Mouse (Mus musculus) heart, adult 2 months (tissue): ENCODE measurements around the gene Dlx5.

Experiments
- CTCF ChIP-seq: fragments of 200-600 bp; IDR thresholded peaks from 2 replicates; pipeline ENCODE4 v1.8.1; 2022; ENCODE audit warnings: antibody characterized with exemption, mild to moderate bottlenecking, moderate library complexity
- EP300 ChIP-seq: fragments of 200-500 bp; IDR thresholded peaks from 2 replicates; pipeline ENCODE4 v1.6.1; 2011; ENCODE audit warnings: low read depth, low read length, control low read depth; ENCODE audit not compliant: insufficient read depth
- POLR2A ChIP-seq: fragments of 200-500 bp; IDR thresholded peaks from 2 replicates; pipeline ENCODE4 v1.6.1; 2011; ENCODE audit warnings: mild to moderate bottlenecking, low read depth, low read length, control low read depth; ENCODE audit not compliant: insufficient read depth

DNA sequence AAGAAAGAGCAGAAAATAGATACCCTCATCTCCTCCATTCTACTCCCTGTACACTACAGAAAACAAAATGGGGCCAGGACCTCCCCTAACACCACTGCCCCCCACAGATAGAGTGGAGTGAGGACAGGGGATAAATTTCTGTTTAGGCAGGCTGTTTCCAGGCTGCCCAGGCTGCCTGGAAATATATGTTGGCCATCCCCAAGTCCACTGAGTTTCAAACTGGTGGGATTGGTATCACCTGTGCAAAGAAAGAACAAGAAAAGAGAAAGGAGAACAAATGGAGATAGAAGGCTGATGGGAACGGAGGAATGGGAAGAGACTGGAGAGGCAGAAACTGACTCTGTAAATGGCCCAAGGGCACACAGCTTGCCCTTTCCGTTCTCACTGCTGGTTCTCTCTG lies 5.7 kb downstream of the Dlx5 start:
- TF ChIP-seq CTCF (no peak), POLR2A (no peak), EP300 (no peak)
